Mouse (Mus musculus) layer of hippocampus, postnatal 36 days (tissue): ENCODE results near the gene Rrm1. TPM values are rescaled to one million over a fixed set of nuclear protein-coding genes. Genes with fewer than 3 reads are reported as not detected.

Experiments
- total RNA-seq, 2 experiments: library from RNA; stranded (reverse); gene quantifications; 2 replicates each; pipeline ENCODE4 v1.2.3; 2021

Rrm1 gene
- total RNA-seq, 2 experiments from 2014 or later: 9.8 to 11.4 TPM

Other genes starting within 250 kb of the Rrm1 start
- gene Nup98, start 231.5 kb upstream of the Rrm1 start, total RNA-seq: 10 to 100 TPM; 38.8 to 44.9 TPM
- 10 to 100 TPM; 27.1 to 29.1 TPM for gene Pgap2, start 231.5 kb upstream of the Rrm1 start, total RNA-seq
- gene Rhog, start 185.6 kb upstream of the Rrm1 start, total RNA-seq: 10 to 100 TPM; 23.9 to 29.4 TPM
- 10 to 100 TPM; 66.1 to 67.8 TPM for gene Stim1, start 173.9 kb upstream of the Rrm1 start, total RNA-seq
- not detected for gene Olfr543, start 40.0 kb downstream of the Rrm1 start, total RNA-seq
- not detected for gene Olfr544, start 46.6 kb downstream of the Rrm1 start, total RNA-seq
- not detected for gene Olfr545, start 57.9 kb downstream of the Rrm1 start, total RNA-seq
- gene Olfr547, start 93.1 kb downstream of the Rrm1 start, total RNA-seq: not detected
- not detected for gene Olfr548-ps1, start 99.2 kb downstream of the Rrm1 start, total RNA-seq
- gene Olfr549, start 108.2 kb downstream of the Rrm1 start, total RNA-seq: not detected
- gene Trim21, start 123.8 kb downstream of the Rrm1 start, total RNA-seq: 1 to 10 TPM; 2.7 to 3.1 TPM
- gene Olfr550, start 129.7 kb downstream of the Rrm1 start, total RNA-seq: 1 to 10 TPM; 2.1 to 3.0 TPM
- not detected for gene Olfr551, start 150.2 kb downstream of the Rrm1 start, total RNA-seq
- under 1 TPM in 1 of 2 experiments, not detected in 1; 0.15 TPM for gene Olfr552, start 156.1 kb downstream of the Rrm1 start, total RNA-seq
- gene Olfr553, start 176.5 kb downstream of the Rrm1 start, total RNA-seq: not detected
- not detected for gene Olfr554, start 196.7 kb downstream of the Rrm1 start, total RNA-seq
- gene Olfr555, start 217.1 kb downstream of the Rrm1 start, total RNA-seq: not detected
- under 1 TPM in 1 of 2 experiments, not detected in 1; 0.25 TPM for gene Olfr556, start 223.2 kb downstream of the Rrm1 start, total RNA-seq
- gene Trim68, start 245.6 kb downstream of the Rrm1 start, total RNA-seq: 1 to 10 TPM; 7.1 to 8.4 TPM